Comparison of ENCODE assay signal across 9 mouse cellular contexts in the genomic region with DNA sequence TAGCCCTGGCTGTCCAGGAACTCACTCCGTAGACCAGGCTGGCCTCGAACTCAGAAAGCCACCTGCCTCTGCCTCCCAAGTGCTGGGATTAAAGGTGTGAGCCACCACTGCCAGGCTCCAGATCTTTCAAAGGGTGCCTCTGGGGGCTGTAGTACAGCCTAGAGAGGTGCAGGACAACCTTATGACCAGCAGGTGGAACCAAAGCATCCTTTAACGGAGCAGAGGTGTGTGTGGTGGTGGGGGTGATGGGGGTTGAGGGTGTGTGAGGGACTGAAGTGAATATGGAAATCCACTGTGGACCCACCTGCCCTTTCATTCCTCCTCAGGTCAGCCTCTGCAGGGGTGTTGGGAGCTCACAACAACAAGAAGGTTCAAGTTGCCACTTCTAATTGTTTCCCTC. TPM values are rescaled to one million over a fixed set of nuclear protein-coding genes. Genes with fewer than 3 reads are reported as not detected.
A peak's percentile ranks its signal among the peaks of the same experiment; 100 is the strongest.
DNase-seq lines count a peak whose midpoint lies in the region; ATAC-seq and TF ChIP-seq lines count a peak whose summit lies in the region.
"Had no signal": no experiment of that assay in that cellular context is flagged by ENCODE, and none has a peak within 500 bp of the region (broad histone marks: within the 10 kb centered on the region; RNA-seq: fewer than 3 reads in every experiment).

No protein-coding gene starts in this region.

- no peaks in the 10 kb centered on the region for H3K4me1 ChIP-seq in liver, embryonic 14.5 days (replicated peaks; ENCODE audit: control insufficient read depth in 2 of 2, insufficient read depth in 2 of 2, low read length in 1 of 2)
- peaks cover 7% of the 10 kb centered on the region for H3K4me1 ChIP-seq in hindbrain, embryonic 10.5 days (replicated peaks)
- H3K4me1 ChIP-seq in limb, embryonic 10.5 days, result peaks cover 6% of the 10 kb centered on the region

- WGBS in liver, embryonic 14.5 days (ENCODE audit: insufficient replicate concordance), result 25% methylated on average over 3 of the region's 3 CpGs
- 67% methylated on average over 3 of the region's 3 CpGs for WGBS in hindbrain, embryonic 10.5 days
- 66% methylated on average over 3 of the region's 3 CpGs for WGBS in limb, embryonic 10.5 days

- no peak for ATAC-seq in liver, embryonic 14.5 days (ENCODE audit: insufficient read depth)

- no peaks in the 10 kb centered on the region for H3K9me3 ChIP-seq in liver, embryonic 14.5 days (ENCODE audit: control insufficient read depth, low read length)
- no peaks in the 10 kb centered on the region for H3K9me3 ChIP-seq in hindbrain, embryonic 10.5 days
- no peaks in the 10 kb centered on the region for H3K9me3 ChIP-seq in limb, embryonic 10.5 days (replicated peaks)
- H3K9me3 ChIP-seq: embryonic facial prominence, embryonic 12.5 days; limb, embryonic 15.5 days had no signal

- no peaks in the 10 kb centered on the region for H3K27me3 ChIP-seq in liver, embryonic 14.5 days (ENCODE audit: control insufficient read depth, insufficient read depth, low read length)
- no peaks in the 10 kb centered on the region for H3K27me3 ChIP-seq in hindbrain, embryonic 10.5 days (ENCODE audit: insufficient read depth, poor library complexity, severe bottlenecking)
- H3K27me3 ChIP-seq in limb, embryonic 10.5 days (ENCODE audit: low read depth, poor library complexity, severe bottlenecking), result no peaks in the 10 kb centered on the region
- H3K27me3 ChIP-seq: embryonic facial prominence, embryonic 12.5 days; limb, embryonic 15.5 days had no signal

- TF ChIP-seq EP300 in liver, embryonic 14.5 days (IDR thresholded peaks at IDR 0.05; ENCODE audit: low read depth), result no peak

- H3K36me3 ChIP-seq in liver, embryonic 14.5 days (replicated peaks; ENCODE audit: control insufficient read depth, insufficient read depth, low read depth), result peaks cover 3% of the 10 kb centered on the region; the same call in 1 of the 2 replicates
- H3K36me3 ChIP-seq in hindbrain, embryonic 10.5 days, result no peaks in the 10 kb centered on the region
- no peaks in the 10 kb centered on the region for H3K36me3 ChIP-seq in limb, embryonic 10.5 days
- H3K36me3 ChIP-seq: embryonic facial prominence, embryonic 12.5 days; limb, embryonic 15.5 days had no signal

- intact Hi-C loops in left cerebral cortex, adult 2 months (cut with DNase I), result loop anchor here (1.0 kb wide), 1 partner anchor 77 kb away; no protein-coding TSS in a partner anchor

- H3K4me2 ChIP-seq in liver, embryonic 14.5 days (ENCODE audit: low read depth), result no peak overlapping the region
- H3K4me2 ChIP-seq: embryonic facial prominence, embryonic 12.5 days; limb, embryonic 15.5 days had no signal

- peak; percentile 33 for TF ChIP-seq CTCF in left cerebral cortex, adult 2 months (IDR thresholded peaks at IDR 0.05)
- TF ChIP-seq CTCF in liver, embryonic 14.5 days (IDR thresholded peaks at IDR 0.05; ENCODE audit: low read depth), result peak; percentile 85

- H3K4me3 ChIP-seq in left cerebral cortex, adult 2 months, result no peak overlapping the region
- no peak overlapping the region for H3K4me3 ChIP-seq in liver, embryonic 14.5 days (ENCODE audit: insufficient read depth in 1 of 2, low read depth in 2 of 2, low read length in 2 of 2)
- no peak overlapping the region for H3K4me3 ChIP-seq in hindbrain, embryonic 10.5 days
- H3K4me3 ChIP-seq in limb, embryonic 10.5 days, result no peak overlapping the region
- H3K4me3 ChIP-seq: embryonic facial prominence, embryonic 12.5 days; limb, embryonic 15.5 days had no signal

- DNase-seq in left cerebral cortex, adult 2 months (ENCODE audit: extremely low spot score in 1 of 2, low spot score in 2 of 2), result no peak
- no peak for DNase-seq in left cerebral cortex, adult 9 months (ENCODE audit: low spot score in 2 of 2)
- DNase-seq in adipocyte (ENCODE audit: low spot score), result peak; percentile 66
- no peak for DNase-seq in liver, embryonic 14.5 days (ENCODE audit: low read depth in 3 of 3, low spot score in 3 of 3)
- peak; percentile 47 to 48 for DNase-seq in thymus, postnatal 10 days (ENCODE audit: low spot score in 2 of 2)
- no peak for DNase-seq in hindbrain, embryonic 10.5 days (ENCODE audit: low spot score)
- no peak for DNase-seq in limb, embryonic 10.5 days (ENCODE audit: low spot score)

- H3K9ac ChIP-seq in liver, embryonic 14.5 days (replicated peaks), result no peak overlapping the region
- H3K9ac ChIP-seq: embryonic facial prominence, embryonic 12.5 days; limb, embryonic 15.5 days had no signal

- H3K27ac ChIP-seq in left cerebral cortex, adult 2 months, result no peak overlapping the region
- H3K27ac ChIP-seq in liver, embryonic 14.5 days, result no peak overlapping the region
- no peak overlapping the region for H3K27ac ChIP-seq in hindbrain, embryonic 10.5 days
- no peak overlapping the region for H3K27ac ChIP-seq in limb, embryonic 10.5 days
- H3K27ac ChIP-seq: embryonic facial prominence, embryonic 12.5 days; limb, embryonic 15.5 days had no signal

RNA-seq across cellular contexts. Expression of gene Gm20425, which starts 4.6 kb away (rescaled TPM):
- total RNA-seq in left cerebral cortex, adult 2 months (2021), result 10 to 100 TPM in 1 of 2 experiments, 1 to 10 TPM in 1; 8.5 to 11.7 TPM
- polyA plus RNA-seq in liver, embryonic 14.5 days (2012; rRNA removed), result 0.16 and 0.27 TPM in 2 replicates
- polyA plus RNA-seq in liver, embryonic 14.5 days (2014; fragmentation: Nextera tagmentation; extraction: Ambion mirVana), result 1.7 and 4.2 TPM in 2 replicates
- not detected in 2 replicates for polyA plus RNA-seq in hindbrain, embryonic 10.5 days (2016; fragmentation: Nextera tagmentation; extraction: Ambion mirVana)
- not detected in 2 replicates for polyA plus RNA-seq in limb, embryonic 10.5 days (2016; fragmentation: Nextera tagmentation; extraction: Ambion mirVana)

RNA-seq across cellular contexts. Expression of gene Trf, which starts 4.8 kb away (rescaled TPM):
- total RNA-seq in left cerebral cortex, adult 2 months (2021), result 100 to 1,000 TPM; 131 to 135 TPM
- polyA plus RNA-seq in liver, embryonic 14.5 days (2012; rRNA removed), result 1,880 and 2,444 TPM in 2 replicates
- polyA plus RNA-seq in liver, embryonic 14.5 days (2014; fragmentation: Nextera tagmentation; extraction: Ambion mirVana), result 4,893 and 4,971 TPM in 2 replicates
- 17.2 and 27.2 TPM in 2 replicates for polyA plus RNA-seq in hindbrain, embryonic 10.5 days (2016; fragmentation: Nextera tagmentation; extraction: Ambion mirVana)
- 9.3 and 10.5 TPM in 2 replicates for polyA plus RNA-seq in limb, embryonic 10.5 days (2016; fragmentation: Nextera tagmentation; extraction: Ambion mirVana)

RNA-seq across cellular contexts. Expression of gene Srprb, which starts 23.5 kb away (rescaled TPM):
- 10 to 100 TPM; 17.6 to 20.5 TPM for total RNA-seq in left cerebral cortex, adult 2 months (2021)
- polyA plus RNA-seq in liver, embryonic 14.5 days (2012; rRNA removed), result 17.1 and 17.8 TPM in 2 replicates
- polyA plus RNA-seq in liver, embryonic 14.5 days (2014; fragmentation: Nextera tagmentation; extraction: Ambion mirVana), result 17.8 and 18.4 TPM in 2 replicates
- polyA plus RNA-seq in hindbrain, embryonic 10.5 days (2016; fragmentation: Nextera tagmentation; extraction: Ambion mirVana), result 62.0 and 69.7 TPM in 2 replicates
- polyA plus RNA-seq in limb, embryonic 10.5 days (2016; fragmentation: Nextera tagmentation; extraction: Ambion mirVana), result 72.4 and 74.1 TPM in 2 replicates

Comparison
In these comparisons a context has a peak if more than half of its experiments do, and no peak if none do; other contexts are left out.
1. DNase-seq: peak in adipocyte (single experiment) and thymus, postnatal 10 days (2 of 2); none in left cerebral cortex, adult 2 months (0 of 2), left cerebral cortex, adult 9 months (0 of 2), liver, embryonic 14.5 days (0 of 3), hindbrain, embryonic 10.5 days (single experiment) and limb, embryonic 10.5 days (single experiment).
2. RNA of gene Trf, which starts 4.8 kb away (polyA plus RNA-seq): 1,880 to 4,971 TPM in liver, embryonic 14.5 days; 17.2 to 27.2 TPM in hindbrain, embryonic 10.5 days and 9.3 to 10.5 TPM in limb, embryonic 10.5 days; every median in the first group is over 10 times any median in the second.